Mouse (Mus musculus) limb, embryonic 10.5 days (tissue): ENCODE data around the gene Ipo7. TPM values are rescaled to one million over a fixed set of nuclear protein-coding genes. Genes with fewer than 3 reads are reported as not detected.

Source experiments
- DNase-seq: peaks from one replicate; pipeline ENCODE4 v3.0.0-alpha.2; 2017; ENCODE audit warnings: low spot score
- H3K27ac ChIP-seq: fragments of 300-500 bp; sonication (generic); 2 replicates; pipeline ENCODE4 v1.5.1; 2016; ENCODE audit warnings: mild to moderate bottlenecking
- H3K27me3 ChIP-seq: fragments of 300-500 bp; sonication (generic); 2 replicates; pipeline ENCODE4 v1.6.1; 2016; ENCODE audit warnings: low read depth, mild to moderate bottlenecking; ENCODE audit not compliant: poor library complexity, severe bottlenecking
- H3K36me3 ChIP-seq: fragments of 300-500 bp; sonication (generic); 2 replicates; pipeline ENCODE4 v1.6.1; 2016; ENCODE audit warnings: mild to moderate bottlenecking, moderate library complexity
- H3K4me1 ChIP-seq: fragments of 300-500 bp; sonication (generic); 2 replicates; pipeline ENCODE4 v1.6.1; 2016
- H3K4me3 ChIP-seq: fragments of 300-500 bp; sonication (generic); 2 replicates; pipeline ENCODE4 v1.5.1; 2016; ENCODE audit warnings: mild to moderate bottlenecking, moderate library complexity
- H3K9me3 ChIP-seq: fragments of 300-500 bp; sonication (generic); replicated peaks from 2 replicates; pipeline ENCODE4 v1.6.1; 2016; ENCODE audit warnings: mild to moderate bottlenecking
- WGBS: fragments of 180-500 bp; shearing (Covaris S2); methylation state at CpG from one replicate; pipeline ENCODE4 v1.1.7; 2016; 5-methylcytosine and 5-hydroxymethylcytosine counted together
- polyA plus RNA-seq: library from polyadenylated mRNA; unstranded; fragments of >200 nt; fragmentation: Nextera tagmentation; extraction: Ambion mirVana; gene quantifications from 2 replicates; pipeline ENCODE4 v1.2.1, GENCODE M21; 2016

The Ipo7 gene
- polyA plus RNA-seq, 1 experiment from 2014 or later, result 49.2 TPM

GRCm38 (mm10) chr7:110091670-110092069 is 73.6 kb downstream of the Ipo7 start:
- Histone ChIP-seq H3K4me1 (no peaks in the 10 kb centered on the region), H3K27ac (no peak overlapping the region), H3K36me3 (peaks cover 100% of the 10 kb centered on the region), H3K4me3 (no peak overlapping the region), H3K9me3 (no peaks in the 10 kb centered on the region), H3K27me3 (no peaks in the 10 kb centered on the region)
- DNase-seq, result no peak
- WGBS, result 87% methylated on average over 7 of the region's 7 CpGs

GRCm38 (mm10) chr7:110096332-110096731 is 78.3 kb downstream of the Ipo7 start:
- no peak for DNase-seq
- WGBS, result 93% methylated on average over 4 of the region's 4 CpGs
- peaks cover 64% of the 10 kb centered on the region for H3K36me3 ChIP-seq
- H3K4me1 ChIP-seq, result 0 out of 2 replicates have a peak, but pooled peaks cover 7% of the 10 kb centered on the region
- no peak overlapping the region for H3K27ac ChIP-seq
- no peaks in the 10 kb centered on the region for H3K27me3 ChIP-seq
- H3K9me3 ChIP-seq, result no peaks in the 10 kb centered on the region
- H3K4me3 ChIP-seq, result no peak overlapping the region

GRCm38 (mm10) chr7:110097106-110097793 is 79.2 kb downstream of the Ipo7 start:
- Histone ChIP-seq H3K4me3 (no peak overlapping the region), H3K27me3 (no peaks in the 10 kb centered on the region), H3K9me3 (no peaks in the 10 kb centered on the region), H3K27ac (no peak overlapping the region), H3K36me3 (peaks cover 55% of the 10 kb centered on the region), H3K4me1 (0 out of 2 replicates have a peak, but pooled peaks cover 7% of the 10 kb centered on the region)
- no peak for DNase-seq
- WGBS, result 47% methylated on average over 7 of the region's 7 CpGs

- Histone ChIP-seq H3K4me1 (0 out of 2 replicates have a peak, but pooled peaks cover 7% of the 10 kb centered on the region), H3K9me3 (no peaks in the 10 kb centered on the region), H3K36me3 (peaks cover 19% of the 10 kb centered on the region), H3K4me3 (no peak overlapping the region), H3K27ac (peak overlapping the region; percentile 30; the same call in 1 of the 2 replicates), H3K27me3 (no peaks in the 10 kb centered on the region)
- 48% methylated on average over 6 of the region's 6 CpGs for WGBS
- no peak for DNase-seq
Observed at GRCm38 (mm10) chr7:110100854-110101253, 82.8 kb downstream of the Ipo7 start.

GRCm38 (mm10) chr7:110101266-110101665 is 83.2 kb downstream of the Ipo7 start:
- 77% methylated on average over 5 of the region's 5 CpGs for WGBS
- no peak overlapping the region for H3K4me3 ChIP-seq
- H3K4me1 ChIP-seq, result 0 out of 2 replicates have a peak, but pooled peaks cover 7% of the 10 kb centered on the region
- DNase-seq, result no peak
- peaks cover 15% of the 10 kb centered on the region for H3K36me3 ChIP-seq
- H3K27ac ChIP-seq, result peak overlapping the region; percentile 30; the same call in 1 of the 2 replicates
- no peaks in the 10 kb centered on the region for H3K27me3 ChIP-seq
- no peaks in the 10 kb centered on the region for H3K9me3 ChIP-seq

GRCm38 (mm10) chr7:110105041-110105440 is 87.0 kb downstream of the Ipo7 start:
- no peak overlapping the region for H3K27ac ChIP-seq
- no peaks in the 10 kb centered on the region for H3K9me3 ChIP-seq
- DNase-seq, result no peak
- H3K4me1 ChIP-seq, result peaks cover 20% of the 10 kb centered on the region
- H3K4me3 ChIP-seq, result no peak overlapping the region
- WGBS, result 91% methylated on average over 5 of the region's 5 CpGs
- H3K36me3 ChIP-seq, result no peaks in the 10 kb centered on the region
- H3K27me3 ChIP-seq, result no peaks in the 10 kb centered on the region

Other genes starting within 250 kb of the Ipo7 start
- gene Nrip3, start 236.2 kb upstream of the Ipo7 start, polyA plus RNA-seq, result 0.08 and 0.11 TPM in 2 replicates
- 0.21 and 0.25 TPM in 2 replicates for gene Scube2, start 152.6 kb upstream of the Ipo7 start, polyA plus RNA-seq
- 27.6 and 30.0 TPM in 2 replicates for gene Dennd5a, start 57.8 kb upstream of the Ipo7 start, polyA plus RNA-seq
- 68.4 and 73.9 TPM in 2 replicates for gene Tmem41b, start 31.3 kb upstream of the Ipo7 start, polyA plus RNA-seq
- 23.8 and 27.5 TPM in 2 replicates for gene Zfp143, start 42.9 kb downstream of the Ipo7 start, polyA plus RNA-seq
- 33.0 and 34.8 TPM in 2 replicates for gene Wee1, start 103.8 kb downstream of the Ipo7 start, polyA plus RNA-seq
- gene Swap70, start 203.4 kb downstream of the Ipo7 start, polyA plus RNA-seq, result 32.8 and 34.8 TPM in 2 replicates